Mouse (Mus musculus) left cerebral cortex, postnatal 10 days (tissue): ENCODE measurements at regions not wholly inside any gene's neighbourhood (a gene's known extent, or its start where the extent isn't known, plus 50 kb on each side); places are given as distances from the start of the nearest gene placed in this dataset.
"Not testable (repeated sequence)": the region's sequence is repeated elsewhere in the genome, so short reads cannot be mapped to it uniquely, and the experiment has no call there.

Experiments used
- DNase-seq, 2 experiments: peaks; one replicate each; pipeline ENCODE4 v3.0.0; 2021 to 2022; ENCODE audit warnings: low spot score in 2 of 2, mixed read lengths in 1 of 2; ENCODE audit errors: extremely low spot score in 1 of 2
- intact Hi-C: fragments of 180-260 bp; cut with DNase I; formaldehyde crosslinking; loops from one replicate; pipeline ENCODE4 v1.15.1; 2025

DNA sequence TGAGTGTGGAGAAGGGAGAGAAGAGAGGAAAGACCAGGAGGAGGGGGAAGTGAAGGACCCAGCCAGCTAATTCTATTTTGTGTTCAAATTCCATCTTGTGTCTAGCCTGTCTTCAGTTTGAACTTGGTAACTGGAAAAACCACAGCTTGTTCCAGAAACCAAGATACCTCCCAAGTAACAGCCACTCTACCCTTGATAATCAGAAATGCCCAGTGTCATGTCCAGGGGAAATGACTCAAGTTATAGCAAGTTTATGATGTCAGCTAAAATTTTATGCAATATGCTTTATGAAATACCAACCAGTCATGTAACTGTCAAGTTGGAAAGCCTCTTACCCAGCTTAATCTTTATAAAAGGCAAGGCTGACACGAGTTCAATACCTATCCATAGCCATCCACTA is 137.4 kb upstream of the Thpo start:
- no peak for DNase-seq

DNA sequence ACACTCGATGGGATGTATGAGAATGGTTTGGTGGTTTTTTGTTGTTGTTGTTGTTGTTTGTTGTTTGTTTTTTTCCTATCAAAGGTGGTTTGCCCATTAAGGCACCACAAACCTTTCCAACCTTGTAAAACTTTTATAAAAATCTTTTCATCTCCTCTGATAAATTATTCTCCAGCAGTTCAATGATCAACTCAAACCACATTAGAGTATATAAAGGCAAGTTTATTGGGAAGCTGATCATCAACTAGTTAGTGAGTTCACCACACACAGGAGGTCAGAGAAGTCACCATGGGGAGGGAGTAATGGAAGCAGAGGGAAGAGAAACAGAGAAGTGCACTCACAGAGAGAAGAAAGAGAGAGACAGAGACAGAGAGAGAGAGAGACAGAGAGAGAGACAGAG is 132.5 kb upstream of the Thpo start:
- DNase-seq, result no peak
- intact Hi-C loops, result no loop called here

More for the DNA sequence above, 137.4 kb upstream of the Thpo start:
- intact Hi-C loops, result no loop called here

DNA sequence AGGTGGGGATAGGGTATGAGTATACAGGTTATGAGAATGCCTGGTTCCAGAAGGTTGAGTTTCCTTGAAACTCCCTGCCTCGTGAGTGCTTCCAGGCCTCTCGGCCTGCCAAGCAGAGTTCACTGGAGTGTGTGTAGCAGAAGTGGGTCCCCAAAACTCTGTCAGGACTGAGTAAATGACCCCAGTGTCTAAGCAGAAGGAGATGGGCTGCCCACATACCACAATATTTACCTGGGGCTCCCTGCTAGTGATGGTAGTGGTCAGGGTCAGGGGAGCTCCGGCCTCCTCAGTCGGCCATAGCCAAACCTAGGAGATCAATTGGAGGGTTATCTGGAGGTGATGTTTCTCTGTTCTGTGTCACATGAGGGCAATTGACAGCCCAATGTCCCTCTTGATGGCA is 126.9 kb upstream of the Thpo start:
- intact Hi-C loops, result no loop called here
- no peak for DNase-seq

DNA sequence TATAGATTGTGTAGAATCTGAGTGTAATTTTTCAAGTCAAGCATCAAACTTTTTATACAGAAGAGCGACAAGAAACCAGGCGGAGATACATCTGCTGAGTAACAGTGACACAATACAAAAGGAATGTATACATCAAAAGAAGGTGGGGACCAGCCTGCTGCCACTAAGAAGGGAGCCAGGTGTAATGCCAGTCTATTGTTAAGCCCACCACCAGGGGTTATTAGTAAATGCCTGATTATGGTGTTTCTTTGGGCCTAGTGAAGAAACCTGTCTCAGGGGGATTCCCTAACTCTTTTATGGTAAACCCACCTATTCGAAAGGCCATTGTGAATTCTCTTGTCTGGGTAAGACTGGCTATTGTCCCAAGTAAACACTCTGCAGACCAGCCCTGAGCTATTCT is 126.3 kb upstream of the Thpo start:
- intact Hi-C loops, DNase-seq: not testable (repeated sequence)

- no peak for DNase-seq
- intact Hi-C loops, result no loop called here
Measured at GRCm38 (mm10) chr16:20854696-20855213, 120.4 kb upstream of the Thpo start.

GRCm38 (mm10) chr16:20838151-20838550 is 103.8 kb upstream of the Thpo start:
- DNase-seq, result no peak
- intact Hi-C loops, result no loop called here

DNA sequence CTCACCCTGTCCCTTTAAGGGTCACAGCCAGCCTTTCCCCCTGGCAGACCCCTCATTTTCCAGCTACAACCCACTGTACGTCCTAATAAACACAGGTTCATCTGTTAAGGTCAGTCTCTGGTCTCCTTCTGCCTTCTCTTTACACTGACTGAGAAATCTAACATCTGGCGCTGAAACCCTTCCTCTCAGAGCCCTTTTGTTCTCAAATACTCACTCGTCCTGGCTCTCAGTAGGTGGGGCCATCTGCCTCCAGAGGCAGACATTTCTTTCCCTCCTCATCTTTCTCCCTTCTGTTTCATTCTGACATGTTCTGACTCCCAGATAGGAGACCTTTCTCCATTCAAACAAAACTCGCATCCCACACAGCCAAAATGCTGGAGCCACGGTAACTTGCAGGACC is 102.6 kb upstream of the Thpo start:
- DNase-seq, result no peak
- intact Hi-C loops, result no loop called here

DNA sequence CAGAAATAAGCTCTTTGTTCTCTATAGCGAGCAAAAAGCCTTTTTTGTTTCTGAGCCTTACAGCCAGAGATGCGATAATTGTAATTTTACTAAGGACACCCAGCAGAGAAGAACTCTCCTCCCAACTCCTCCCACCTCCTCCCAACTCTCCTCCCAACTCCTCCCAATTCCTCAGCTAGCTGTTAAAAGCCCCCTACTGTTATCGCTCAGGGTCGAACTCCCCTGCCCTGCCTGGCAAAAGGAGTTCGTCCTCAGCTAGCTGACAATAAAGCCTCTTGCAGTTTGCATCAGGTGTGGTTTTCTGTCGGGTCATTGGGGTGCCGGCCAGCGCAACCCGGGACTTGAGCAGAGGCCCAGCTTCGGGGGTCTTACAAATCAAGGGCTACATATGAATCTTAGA is 99.5 kb upstream of the Thpo start:
- intact Hi-C loops, DNase-seq: not testable (repeated sequence)

GRCm38 (mm10) chr16:20833301-20833700 is 99.0 kb upstream of the Thpo start:
- no peak for DNase-seq
- intact Hi-C loops, result no loop called here

DNA sequence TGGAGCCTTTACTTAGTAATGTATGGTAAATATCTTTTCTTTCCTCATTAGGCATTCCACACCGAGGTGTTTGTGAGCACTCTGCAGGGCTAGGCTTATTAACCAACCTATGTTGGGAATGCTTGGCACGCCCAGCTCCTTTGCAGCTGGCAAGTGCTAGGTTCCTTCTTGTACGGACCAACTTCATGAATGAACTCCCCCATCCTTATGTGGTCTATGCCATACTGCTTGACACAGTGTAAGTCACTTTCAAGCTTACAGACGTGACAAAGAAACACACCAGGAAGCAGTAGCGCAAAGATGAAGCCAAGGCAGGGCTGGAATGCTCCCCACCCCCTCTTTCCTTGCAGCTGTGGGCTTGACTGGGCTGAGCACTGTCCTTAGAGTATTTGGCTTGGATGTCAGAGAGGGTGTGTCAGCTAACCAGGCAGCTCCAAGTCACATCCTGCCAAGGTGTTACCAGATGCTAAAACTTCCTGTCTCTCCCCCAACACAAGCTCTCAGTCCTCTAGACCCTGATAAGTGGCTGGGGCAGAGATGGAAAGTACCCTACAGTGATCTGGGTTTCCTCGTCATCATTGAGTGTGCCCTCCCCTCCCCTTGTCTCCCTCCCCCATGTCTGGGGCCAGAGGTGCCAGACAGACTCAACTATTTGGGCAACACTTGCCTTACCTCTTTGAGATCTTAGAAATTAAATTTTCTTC is 95.6 kb upstream of the Thpo start:
- intact Hi-C loops, result no loop called here
- DNase-seq, result no peak

- intact Hi-C loops, result no loop called here
- no peak for DNase-seq
Measured at GRCm38 (mm10) chr16:20828996-20829731, 94.9 kb upstream of the Thpo start.

- peak in 1 of 2 experiments; percentile 31 for DNase-seq
- intact Hi-C loops, result no loop called here
Measured at GRCm38 (mm10) chr16:20824226-20824625, 89.9 kb upstream of the Thpo start.

- intact Hi-C loops, result no loop called here
- no peak for DNase-seq
Measured at GRCm38 (mm10) chr16:20820939-20821338, 86.6 kb upstream of the Thpo start.

GRCm38 (mm10) chr16:20819568-20819967 is 85.3 kb upstream of the Thpo start:
- intact Hi-C loops, result no loop called here
- no peak for DNase-seq

- intact Hi-C loops, result no loop called here
- DNase-seq, result no peak
Measured at GRCm38 (mm10) chr16:20818711-20819189, 84.4 kb upstream of the Thpo start.

DNA sequence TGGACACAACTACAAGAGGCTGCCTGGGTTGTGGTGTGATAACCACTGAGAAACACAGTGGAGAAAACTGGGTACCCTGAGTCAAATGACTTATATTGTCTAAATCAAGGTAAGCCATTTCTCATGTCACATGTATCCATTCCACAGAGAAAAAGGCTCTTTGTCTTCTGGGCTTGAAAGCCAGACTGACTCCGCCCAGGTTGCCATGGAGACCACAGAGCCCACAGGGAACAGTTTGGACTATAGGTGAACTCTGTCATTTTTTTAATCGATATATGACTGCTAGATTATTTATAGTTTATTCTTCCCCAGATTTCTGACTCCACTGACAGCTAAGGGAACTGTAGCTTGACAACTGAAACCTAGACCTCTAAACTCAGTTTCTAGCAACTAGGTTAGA is 80.7 kb upstream of the Thpo start:
- intact Hi-C loops, result no loop called here
- no peak for DNase-seq

- DNase-seq, result no peak
- intact Hi-C loops, result no loop called here
Measured at GRCm38 (mm10) chr16:20814240-20814639, 79.9 kb upstream of the Thpo start.

GRCm38 (mm10) chr16:20812025-20812424 is 77.7 kb upstream of the Thpo start:
- DNase-seq, intact Hi-C loops: not testable (repeated sequence)

- no peak for DNase-seq
- intact Hi-C loops, result no loop called here
Measured at GRCm38 (mm10) chr16:20810322-20810721, 76.0 kb upstream of the Thpo start.

GRCm38 (mm10) chr16:20808263-20808662 is 74.0 kb upstream of the Thpo start:
- intact Hi-C loops, result loop anchor here (5.0 kb wide), 1 partner anchor 384 kb away; no protein-coding TSS in a partner anchor

More at GRCm38 (mm10) chr16:20808263-20808662, 74.0 kb upstream of the Thpo start:
- DNase-seq, result no peak
